Mouse (Mus musculus) MEL (cell line): ENCODE results near the gene Pik3r1. TPM values are rescaled to one million over a fixed set of nuclear protein-coding genes. Genes with fewer than 3 reads are reported as not detected.

Experiments used
- DNase-seq: peaks from one replicate; pipeline ENCODE4 v3.0.0; 2011; ENCODE audit warnings: low read depth, low spot score
- H3K27ac ChIP-seq: 2 replicates; pipeline ENCODE4 v1.5.1; 2012; ENCODE audit warnings: low read depth, mild to moderate bottlenecking, control low read depth, low read length, moderate library complexity; ENCODE audit not compliant: control insufficient read depth
- H3K27me3 ChIP-seq, 2 experiments: fragments of 150-350 bp in 1 of 2; sonication (generic) in 1 of 2; 2 replicates each; pipeline ENCODE4 v1.6.1; 2012; ENCODE audit warnings: low read length in 2 of 2, mild to moderate bottlenecking in 2 of 2, improper control_type of control experiment in 1 of 2, moderate library complexity in 1 of 2; ENCODE audit not compliant: insufficient read depth in 2 of 2, control insufficient read depth in 1 of 2
- H3K36me3 ChIP-seq, 2 experiments: 2 replicates each; pipeline ENCODE4 v1.6.1; 2012 to 2014; ENCODE audit warnings: low read length in 2 of 2, improper control_type of control experiment in 1 of 2, inconsistent platforms in 1 of 2, mild to moderate bottlenecking in 1 of 2; ENCODE audit not compliant: insufficient read depth in 2 of 2, control insufficient read depth in 1 of 2
- H3K4me1 ChIP-seq, 2 experiments: fragments of 150-350 bp in 1 of 2; sonication (generic) in 1 of 2; 2 replicates each; pipeline ENCODE4 v1.6.1; 2012; ENCODE audit warnings: low read length in 2 of 2, improper control_type of control experiment in 1 of 2, mild to moderate bottlenecking in 1 of 2; ENCODE audit not compliant: insufficient read depth in 2 of 2, control insufficient read depth in 1 of 2
- H3K4me3 ChIP-seq, 2 experiments: fragments of 150-350 bp in 1 of 2; sonication (generic) in 1 of 2; 2 replicates each; pipeline ENCODE4 v1.5.1; 2012; ENCODE audit warnings: low read depth in 2 of 2, low read length in 2 of 2, mild to moderate bottlenecking in 2 of 2, moderate library complexity in 2 of 2, control low read depth in 1 of 2, improper control_type of control experiment in 1 of 2; ENCODE audit not compliant: control insufficient read depth in 1 of 2, insufficient read depth in 1 of 2
- H3K79me2 ChIP-seq: 2 replicates; pipeline ENCODE4 v1.6.1; 2012; ENCODE audit warnings: mild to moderate bottlenecking, low read length, moderate library complexity; ENCODE audit not compliant: control insufficient read depth, poor library complexity, insufficient read depth
- H3K9ac ChIP-seq: 2 replicates; pipeline ENCODE4 v1.6.1; 2012; ENCODE audit warnings: low read depth, mild to moderate bottlenecking, control low read depth, low read length, moderate library complexity; ENCODE audit not compliant: control insufficient read depth, poor library complexity, severe bottlenecking
- H3K9me3 ChIP-seq: fragments of 150-350 bp; sonication (generic); replicated peaks from 2 replicates; pipeline ENCODE4 v1.6.1; 2012; ENCODE audit warnings: mild to moderate bottlenecking, low read length, improper control_type of control experiment, moderate library complexity; ENCODE audit not compliant: insufficient read depth
- BHLHE40 ChIP-seq: IDR thresholded peaks from 2 replicates; pipeline ENCODE4 v1.6.1; 2012; ENCODE audit warnings: low read depth, mild to moderate bottlenecking, inconsistent platforms, low read length, improper control_type of control experiment, borderline replicate concordance
- CHD2 ChIP-seq: IDR thresholded peaks from 2 replicates; pipeline ENCODE4 v1.6.1; 2011; ENCODE audit warnings: low read length, improper control_type of control experiment
- CTCF ChIP-seq, 3 experiments: IDR thresholded peaks in 2 of 3; conservative IDR thresholded peaks in 1 of 3; 2 replicates each; pipeline ENCODE4 v1.5.1; 2011 to 2012; ENCODE audit warnings: low read length in 3 of 3, low read depth in 2 of 3, mild to moderate bottlenecking in 2 of 3, improper control_type of control experiment in 1 of 3, inconsistent platforms in 1 of 3, mixed read lengths in 1 of 3, moderate library complexity in 1 of 3; ENCODE audit not compliant: control insufficient read depth in 1 of 3, insufficient read depth in 1 of 3, poor library complexity in 1 of 3, severe bottlenecking in 1 of 3
- EP300 ChIP-seq, 2 experiments: IDR thresholded peaks; 2 replicates each; pipeline ENCODE4 v1.6.1; 2011; ENCODE audit warnings: improper control_type of control experiment in 2 of 2, low read length in 2 of 2, low read depth in 1 of 2, mild to moderate bottlenecking in 1 of 2
- GABPA ChIP-seq: IDR thresholded peaks from 2 replicates; pipeline ENCODE4 v1.6.1; 2012; ENCODE audit warnings: low read depth, mild to moderate bottlenecking, inconsistent platforms, low read length, improper control_type of control experiment, moderate library complexity
- GATA1 ChIP-seq: IDR thresholded peaks from 2 replicates; pipeline ENCODE4 v1.6.1; 2011; ENCODE audit warnings: low read depth, low read length, improper control_type of control experiment
- JUND ChIP-seq: IDR thresholded peaks from 2 replicates; pipeline ENCODE4 v1.6.1; 2011; ENCODE audit warnings: low read depth, mild to moderate bottlenecking, improper control_type of control experiment, low read length
- MAFK ChIP-seq: IDR thresholded peaks from 2 replicates; pipeline ENCODE4 v1.6.1; 2011; ENCODE audit warnings: low read depth, mild to moderate bottlenecking, low read length, improper control_type of control experiment, borderline replicate concordance
- MAX ChIP-seq: IDR thresholded peaks from 2 replicates; pipeline ENCODE4 v1.6.1; 2011; ENCODE audit warnings: low read length, improper control_type of control experiment
- MEF2A ChIP-seq: IDR thresholded peaks from 2 replicates; pipeline ENCODE4 v1.6.1; 2014; ENCODE audit warnings: low read depth, mild to moderate bottlenecking, inconsistent platforms, low read length, improper control_type of control experiment; ENCODE audit not compliant: poor library complexity, insufficient replicate concordance, severe bottlenecking; ENCODE audit errors: extremely low read depth
- MYC ChIP-seq: IDR thresholded peaks from 2 replicates; pipeline ENCODE4 v1.6.1; 2011; ENCODE audit warnings: low read depth, mild to moderate bottlenecking, low read length, improper control_type of control experiment, moderate library complexity
- POLR2A ChIP-seq, 2 experiments: IDR thresholded peaks; 2 replicates each; pipeline ENCODE4 v1.6.1; 2011 to 2012; ENCODE audit warnings: low read length in 2 of 2, mild to moderate bottlenecking in 2 of 2, control low read depth in 1 of 2, improper control_type of control experiment in 1 of 2, low read depth in 1 of 2, moderate library complexity in 1 of 2; ENCODE audit not compliant: control insufficient read depth in 1 of 2, insufficient read depth in 1 of 2, poor library complexity in 1 of 2
- POLR2AphosphoS5 ChIP-seq: IDR thresholded peaks from 2 replicates; pipeline ENCODE4 v1.6.1; 2012; ENCODE audit warnings: low read depth, borderline replicate concordance, mild to moderate bottlenecking, inconsistent platforms, low read length, moderate library complexity, mixed read lengths
- RAD21 ChIP-seq: IDR thresholded peaks from 2 replicates; pipeline ENCODE4 v1.6.1; 2011; ENCODE audit warnings: mild to moderate bottlenecking, low read depth, low read length, improper control_type of control experiment
- RCOR1 ChIP-seq: IDR thresholded peaks from 2 replicates; pipeline ENCODE4 v1.6.1; 2012; ENCODE audit warnings: low read depth, mild to moderate bottlenecking, inconsistent platforms, low read length, improper control_type of control experiment
- TBP ChIP-seq: IDR thresholded peaks from 2 replicates; pipeline ENCODE4 v1.8.0; 2011; ENCODE audit warnings: low read depth, low read length, improper control_type of control experiment
- TCF12 ChIP-seq: IDR thresholded peaks from 2 replicates; pipeline ENCODE4 v1.6.1; 2014; ENCODE audit warnings: low read depth, mild to moderate bottlenecking, inconsistent platforms, low read length, improper control_type of control experiment, moderate library complexity
- USF2 ChIP-seq, 2 experiments: IDR thresholded peaks; 2 replicates each; pipeline ENCODE4 v1.6.1; 2011 to 2012; ENCODE audit warnings: improper control_type of control experiment in 2 of 2, low read length in 2 of 2, borderline replicate concordance in 1 of 2, inconsistent platforms in 1 of 2, low read depth in 1 of 2, mild to moderate bottlenecking in 1 of 2; ENCODE audit not compliant: insufficient read depth in 1 of 2
- polyA plus RNA-seq, 2 experiments: library from polyadenylated mRNA; stranded (reverse) in 1 of 2; unstranded in 1 of 2; fragments of >175 nt in 1 of 2; fragments of >200 nt in 1 of 2; gene quantifications; 2 replicates each; pipeline versions ENCODE4 v1.2.1 to v1.2.4; 2012; ENCODE audit warnings: low replicate concordance in 2 of 2, low read depth in 1 of 2; ENCODE audit not compliant: insufficient read length in 2 of 2, insufficient read depth in 1 of 2, missing spikeins in 1 of 2
- total RNA-seq: library from RNA; depleted of rRNA; stranded (reverse); fragments of 300-350 nt; gene quantifications from 2 replicates; pipeline ENCODE4 v1.2.3, GENCODE M21; 2012

Gene Pik3r1
- total and polyA plus RNA-seq, 3 experiments: 23.8 to 116 (median 41.4) TPM

DNA sequence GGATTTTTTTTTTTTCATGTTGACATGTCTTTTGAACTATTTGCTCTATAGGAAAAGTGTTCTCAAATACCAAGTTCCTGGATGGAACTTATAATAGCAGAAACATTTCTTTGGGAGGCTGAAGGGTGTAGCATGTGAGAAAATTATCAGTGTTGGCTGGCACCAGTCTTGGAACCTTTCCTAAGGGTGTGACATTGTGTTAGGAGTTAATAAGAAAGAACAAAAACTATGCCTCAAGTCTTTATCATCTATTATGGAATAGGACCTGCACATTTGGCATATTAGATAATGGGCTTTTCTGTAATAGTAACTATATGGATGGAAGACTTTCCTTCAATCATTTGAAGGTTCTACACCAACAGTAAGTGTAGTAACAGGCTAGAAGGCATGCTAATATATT, 134.4 kb downstream of the Pik3r1 start:
- Histone ChIP-seq H3K79me2 (no peaks in the 10 kb centered on the region), H3K4me3 (no peak overlapping the region), H3K9ac (no peak overlapping the region), H3K27me3 (no peaks in the 10 kb centered on the region; a peak in 2 of 4 replicates), H3K27ac (no peak overlapping the region), H3K9me3 (no peaks in the 10 kb centered on the region), H3K36me3 (no peaks in the 10 kb centered on the region), H3K4me1 (no peaks in the 10 kb centered on the region)
- no peak for DNase-seq
- TF ChIP-seq MYC: no peak
- TF ChIP-seq POLR2A (IDR thresholded peaks at IDR 0.05; ENCODE audit: control insufficient read depth in 1 of 2, insufficient read depth in 1 of 2, low read depth in 1 of 2, low read length in 2 of 2, poor library complexity in 1 of 2): no peak
- TF ChIP-seq GABPA: no peak
- no peak for TF ChIP-seq RAD21
- no peak for TF ChIP-seq TCF12
- no peak for TF ChIP-seq BHLHE40
- TF ChIP-seq USF2 (IDR thresholded peaks at IDR 0.05; ENCODE audit: borderline replicate concordance in 1 of 2, insufficient read depth in 1 of 2, low read depth in 1 of 2, low read length in 2 of 2): no peak

DNA sequence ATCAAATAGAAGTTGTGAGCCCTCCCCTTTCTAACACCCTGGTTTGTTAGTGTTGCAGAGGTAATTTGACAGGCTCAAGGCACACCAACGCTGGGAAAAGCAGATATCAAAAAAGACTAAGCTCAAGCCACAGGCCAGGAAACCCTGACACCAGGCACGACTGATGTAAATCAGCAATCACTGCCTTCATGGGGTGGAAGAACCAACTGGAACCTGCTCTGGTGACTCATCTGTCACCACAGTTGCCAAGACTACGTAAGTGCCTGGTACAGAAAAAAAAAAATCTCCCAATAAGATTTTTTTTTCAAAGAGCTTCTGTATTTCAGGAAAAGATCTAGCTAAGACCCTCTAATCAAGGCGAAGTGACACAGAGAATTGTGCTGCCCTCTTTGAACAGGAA, 135.2 kb downstream of the Pik3r1 start:
- no peak overlapping the region for H3K4me3 ChIP-seq
- no peak overlapping the region for H3K9ac ChIP-seq
- TF ChIP-seq BHLHE40 (no peak), CHD2 (no peak), POLR2A (IDR thresholded peaks at IDR 0.05; ENCODE audit: control insufficient read depth in 1 of 2, insufficient read depth in 1 of 2, low read depth in 1 of 2, low read length in 2 of 2, poor library complexity in 1 of 2) (no peak), MEF2A (no peak), MAFK (no peak), CTCF (IDR thresholded peaks at IDR 0.05 in 2 of 3, conservative IDR thresholded peaks at IDR 0.05 in 1 of 3; ENCODE audit: control insufficient read depth in 1 of 3, insufficient read depth in 1 of 3, low read depth in 2 of 3, low read length in 3 of 3, poor library complexity in 1 of 3, severe bottlenecking in 1 of 3) (no peak), RAD21 (no peak), EP300 (IDR thresholded peaks at IDR 0.05; ENCODE audit: low read depth in 1 of 2, low read length in 2 of 2) (no peak), MYC (no peak), POLR2AphosphoS5 (no peak), GATA1 (no peak), GABPA (no peak), RCOR1 (no peak), MAX (no peak), JUND (no peak), TCF12 (no peak), TBP (no peak)
- no peak overlapping the region for H3K27ac ChIP-seq
- H3K9me3 ChIP-seq: no peaks in the 10 kb centered on the region
- DNase-seq: peak; percentile 18
- no peaks in the 10 kb centered on the region; a peak in 2 of 4 replicates for H3K27me3 ChIP-seq
- no peaks in the 10 kb centered on the region for H3K4me1 ChIP-seq
- no peaks in the 10 kb centered on the region for H3K36me3 ChIP-seq
- no peaks in the 10 kb centered on the region for H3K79me2 ChIP-seq
